Mouse (Mus musculus) spleen, adult 2 months (tissue): Measurements from ENCODE around the gene 1810055G02Rik.

Source experiments
- CTCF ChIP-seq: fragments of 200-500 bp; IDR thresholded peaks from 2 replicates; pipeline ENCODE4 v1.5.1; 2011; ENCODE audit warnings: mild to moderate bottlenecking, inconsistent platforms; ENCODE audit not compliant: insufficient read depth, insufficient read length, insufficient replicate concordance; ENCODE audit errors: extremely low read depth
- POLR2A ChIP-seq: fragments of 200-500 bp; IDR thresholded peaks from 2 replicates; pipeline ENCODE4 v1.6.1; 2011; ENCODE audit warnings: low read depth, low read length, inconsistent platforms

DNA sequence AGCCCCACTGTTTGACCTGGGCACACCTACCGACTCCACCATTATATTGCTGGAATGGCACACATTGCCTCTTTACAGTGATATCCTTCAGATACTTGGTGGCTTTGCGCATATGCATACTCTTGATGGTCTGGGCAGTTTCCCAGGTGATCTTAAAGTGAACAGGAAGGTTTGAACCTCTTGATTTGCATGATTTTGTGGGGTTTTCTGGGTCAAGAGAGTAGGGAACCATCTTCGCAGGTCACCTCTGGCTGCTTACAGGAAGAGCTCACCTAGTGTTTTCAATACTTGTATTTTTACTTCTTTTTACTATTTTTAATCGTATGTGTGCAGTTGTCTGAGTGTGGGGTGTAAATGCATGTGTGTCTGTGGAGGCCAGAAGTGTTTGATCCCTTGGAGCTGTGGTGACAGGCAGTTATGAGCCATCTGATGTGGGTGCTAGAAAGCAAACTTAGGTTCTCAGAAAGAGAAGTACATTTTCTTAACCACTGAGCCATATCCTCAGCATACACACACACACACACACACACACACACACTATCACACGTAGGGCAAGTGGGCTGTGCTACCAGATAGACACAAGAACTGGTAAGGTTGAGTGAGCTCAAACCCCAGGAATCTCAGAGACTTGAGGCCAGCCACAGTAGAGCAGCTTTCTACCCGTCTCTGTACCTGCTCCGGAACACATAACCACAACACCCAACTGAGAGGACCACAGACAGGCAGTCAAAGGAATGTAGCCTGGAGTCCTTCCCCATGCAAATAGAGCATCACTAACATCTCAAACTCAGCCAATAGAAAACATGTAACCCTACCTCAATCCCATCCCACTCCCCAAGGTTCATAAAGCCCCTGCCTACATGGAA lies 22.9 kb downstream of the 1810055G02Rik start:
- TF ChIP-seq CTCF = no peak
- no peak for TF ChIP-seq POLR2A
